Mouse (Mus musculus) ZHBTc4 (cell line): ENCODE results near the gene Xrra1.
"Not testable (repeated sequence)": the region's sequence is repeated elsewhere in the genome, so short reads cannot be mapped to it uniquely, and the experiment has no call there.

ENCODE experiments used
- DNase-seq: peaks from one replicate; pipeline ENCODE4 v3.0.0-alpha.2; 2011; ENCODE audit warnings: low read depth, low spot score

Xrra1 gene

GRCm38 (mm10) chr7:99953442-99954098, 94.7 kb downstream of the Xrra1 start:
- DNase-seq: no peak

- no peak for DNase-seq
These were observed 95.3 kb downstream of the Xrra1 start for GRCm38 (mm10) chr7:99954212-99954611.

- no peak for DNase-seq
These were observed 97.2 kb downstream of the Xrra1 start for GRCm38 (mm10) chr7:99956095-99956494.

GRCm38 (mm10) chr7:99957226-99957965, 98.5 kb downstream of the Xrra1 start:
- no peak for DNase-seq

- not testable (repeated sequence) for DNase-seq
These were observed 101.7 kb downstream of the Xrra1 start for GRCm38 (mm10) chr7:99960571-99960970.

GRCm38 (mm10) chr7:99961518-99961917, 102.6 kb downstream of the Xrra1 start:
- no peak for DNase-seq

- no peak for DNase-seq
These were observed 103.8 kb downstream of the Xrra1 start for GRCm38 (mm10) chr7:99962536-99963236.

- DNase-seq: no peak
These were observed 104.4 kb downstream of the Xrra1 start for GRCm38 (mm10) chr7:99963237-99963860.

- no peak for DNase-seq
These were observed 106.3 kb downstream of the Xrra1 start for GRCm38 (mm10) chr7:99965020-99965841.

- DNase-seq: no peak
These were observed 107.2 kb downstream of the Xrra1 start for GRCm38 (mm10) chr7:99966011-99966721.
